Mouse (Mus musculus) limb, embryonic 10.5 days (tissue): ENCODE measurements at regions not wholly inside any gene's neighbourhood (a gene's known extent, or its start where the extent isn't known, plus 50 kb on each side); places are given as distances from the start of the nearest gene placed in this dataset. TPM values are rescaled to one million over a fixed set of nuclear protein-coding genes. Genes with fewer than 3 reads are reported as not detected.
A peak's percentile ranks its signal among the peaks of the same experiment; 100 is the strongest.
"Not testable (repeated sequence)": the region's sequence is repeated elsewhere in the genome, so short reads cannot be mapped to it uniquely, and the experiment has no call there.

Experiments used
- DNase-seq: peaks from one replicate; pipeline ENCODE4 v3.0.0-alpha.2; 2017; ENCODE audit warnings: low spot score
- H3K27ac ChIP-seq: fragments of 300-500 bp; sonication (generic); 2 replicates; pipeline ENCODE4 v1.5.1; 2016; ENCODE audit warnings: mild to moderate bottlenecking
- H3K27me3 ChIP-seq: fragments of 300-500 bp; sonication (generic); 2 replicates; pipeline ENCODE4 v1.6.1; 2016; ENCODE audit warnings: low read depth, mild to moderate bottlenecking; ENCODE audit not compliant: poor library complexity, severe bottlenecking
- H3K36me3 ChIP-seq: fragments of 300-500 bp; sonication (generic); 2 replicates; pipeline ENCODE4 v1.6.1; 2016; ENCODE audit warnings: mild to moderate bottlenecking, moderate library complexity
- H3K4me1 ChIP-seq: fragments of 300-500 bp; sonication (generic); 2 replicates; pipeline ENCODE4 v1.6.1; 2016
- H3K4me3 ChIP-seq: fragments of 300-500 bp; sonication (generic); 2 replicates; pipeline ENCODE4 v1.5.1; 2016; ENCODE audit warnings: mild to moderate bottlenecking, moderate library complexity
- H3K9me3 ChIP-seq: fragments of 300-500 bp; sonication (generic); replicated peaks from 2 replicates; pipeline ENCODE4 v1.6.1; 2016; ENCODE audit warnings: mild to moderate bottlenecking
- WGBS: fragments of 180-500 bp; shearing (Covaris S2); methylation state at CpG from one replicate; pipeline ENCODE4 v1.1.7; 2016; 5-methylcytosine and 5-hydroxymethylcytosine counted together
- microRNA-seq: library from miRNA; unstranded; fragments of <30 nt; microRNA quantifications from one replicate; pipeline ENCODE4, GENCODE M21; 2017

DNA sequence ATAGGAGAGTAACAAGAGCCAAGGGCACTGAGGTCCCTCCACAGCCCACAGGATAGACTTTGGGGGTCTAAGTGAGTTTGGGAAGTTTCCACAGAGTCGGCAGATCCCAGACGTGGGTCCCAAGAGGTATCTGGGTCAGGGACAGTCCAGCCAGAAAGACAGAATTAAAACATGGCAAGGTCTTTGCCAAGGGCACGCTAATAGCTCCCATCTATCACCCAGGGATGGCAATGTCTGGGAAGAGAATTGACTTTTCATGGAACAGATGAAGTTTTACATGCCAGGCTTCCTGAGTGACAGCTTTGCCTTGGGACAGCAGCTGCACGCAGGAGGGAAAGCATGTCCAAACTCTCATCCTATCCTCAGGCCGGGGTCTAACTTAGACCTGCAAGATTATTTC is 563.5 kb downstream of the Gm10330 start:
- not testable (repeated sequence) for H3K36me3 ChIP-seq, H3K9me3 ChIP-seq, H3K27ac ChIP-seq, H3K4me1 ChIP-seq, H3K27me3 ChIP-seq, DNase-seq, H3K4me3 ChIP-seq
- WGBS = 71% methylated on average over 1 of the region's 5 CpGs

DNA sequence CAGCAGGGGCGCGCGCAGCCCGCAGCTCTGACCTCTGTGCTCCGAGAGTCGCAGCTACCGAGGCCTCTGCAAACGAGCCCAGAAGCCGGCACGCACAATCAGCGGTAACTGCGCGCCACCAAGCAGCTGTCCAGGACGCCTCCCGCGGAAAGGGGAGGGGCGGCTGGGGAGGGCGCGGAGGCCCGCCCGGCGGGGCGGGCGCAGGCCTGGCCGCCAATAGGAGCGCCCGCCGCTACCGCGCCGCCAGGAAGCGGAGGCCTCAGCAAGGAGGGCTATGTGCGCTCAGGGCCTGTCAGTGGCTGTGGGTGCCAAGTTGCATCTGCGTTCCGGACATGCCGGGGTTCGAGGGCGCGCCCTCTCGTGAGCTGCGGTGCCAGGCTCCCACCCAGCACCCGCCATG is 590.5 kb downstream of the Gm10330 start:
- not testable (repeated sequence) for H3K4me1 ChIP-seq, H3K27me3 ChIP-seq, H3K9me3 ChIP-seq, H3K36me3 ChIP-seq
- peak overlapping the region; percentile 86 for H3K27ac ChIP-seq
- WGBS = 0% methylated on average over 36 of the region's 42 CpGs
- DNase-seq = peak; percentile 77
- H3K4me3 ChIP-seq = peak overlapping the region; percentile 59

DNA sequence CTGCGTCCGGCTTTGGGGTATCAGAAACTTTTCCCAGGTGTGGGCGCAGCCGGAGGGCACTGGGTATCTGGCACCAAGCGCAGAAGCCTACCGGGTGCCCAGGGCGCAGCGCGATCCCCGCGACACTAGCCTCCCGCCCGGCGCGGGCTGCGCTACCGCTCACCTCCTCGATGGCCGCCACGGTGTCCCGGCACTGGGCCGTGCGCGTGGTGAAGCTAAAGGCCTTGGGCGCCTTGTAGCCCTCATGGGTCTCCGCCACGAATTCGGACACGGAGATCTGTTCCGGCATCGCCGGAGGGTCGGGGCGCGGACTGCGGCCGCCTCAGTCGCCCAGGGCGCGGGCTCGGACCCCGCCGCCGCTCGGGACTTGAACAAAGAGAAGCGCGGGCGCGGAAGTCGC is 591.0 kb downstream of the Gm10330 start:
- H3K36me3 ChIP-seq, H3K9me3 ChIP-seq, H3K27me3 ChIP-seq, H3K4me1 ChIP-seq: not testable (repeated sequence)
- 1% methylated on average over 50 of the region's 50 CpGs for WGBS
- Histone ChIP-seq H3K27ac (peak overlapping the region; percentile 86), H3K4me3 (peak overlapping the region; percentile 59)
- peak; percentile 34 for DNase-seq

Small RNA genes lying in the stretch of these regions (microRNA-seq; reads per million reads assigned to microRNA genes)
- gene Gm26140 = not detected
